Mouse (Mus musculus): ENCODE results near the gene Inhbe.

Inhbe gene

GRCm38 (mm10) chr10:127353909-127354895 is at the start of gene Inhbe:
TSS of gene Inhbe (minus strand) at chr10:127354411.
- DNase-seq = peak in 1 of 2 experiments; percentile 55

GRCm38 (mm10) chr10:127391774-127392173 is 37.6 kb upstream of the Inhbe start:
- DNase-seq = peak in 1 of 2 experiments; percentile 28

GRCm38 (mm10) chr10:127381743-127382134 is 27.5 kb upstream of the Inhbe start:
- DNase-seq = no peak

GRCm38 (mm10) chr10:127380767-127381742 is 26.8 kb upstream of the Inhbe start:
- DNase-seq = peak; percentile 61 to 84

GRCm38 (mm10) chr10:127380251-127380691 is 26.1 kb upstream of the Inhbe start, which contains the start of gene R3hdm2:
TSS of gene R3hdm2 (plus strand) at chr10:127380327.
- DNase-seq = peak; percentile 94 to 95

GRCm38 (mm10) chr10:127379654-127380053 is 25.4 kb upstream of the Inhbe start:
- no peak for DNase-seq

GRCm38 (mm10) chr10:127377700-127378099 is 23.5 kb upstream of the Inhbe start:
- DNase-seq = no peak

GRCm38 (mm10) chr10:127371023-127371422 is 16.8 kb upstream of the Inhbe start:
- DNase-seq = no peak

GRCm38 (mm10) chr10:127369834-127370820 is 15.9 kb upstream of the Inhbe start, which contains the start of gene Inhbc:
TSS of gene Inhbc (minus strand) at chr10:127370431.
- peak; percentile 35 for DNase-seq

GRCm38 (mm10) chr10:127368273-127368672 is 14.1 kb upstream of the Inhbe start:
- DNase-seq = no peak

- DNase-seq = no peak
Observed at GRCm38 (mm10) chr10:127367116-127367515, 12.9 kb upstream of the Inhbe start.

GRCm38 (mm10) chr10:127360714-127361113 is 6.5 kb upstream of the Inhbe start:
- no peak for DNase-seq

- no peak for DNase-seq
Observed at GRCm38 (mm10) chr10:127355336-127355735, 1.1 kb upstream of the Inhbe start.

GRCm38 (mm10) chr10:127352766-127353165 is 1.4 kb downstream of the Inhbe start:
- DNase-seq = no peak

- peak; percentile 51 to 60 for DNase-seq
Observed at GRCm38 (mm10) chr10:127352187-127352586, 2.0 kb downstream of the Inhbe start.

- no peak for DNase-seq
Observed at GRCm38 (mm10) chr10:127351719-127352118, 2.5 kb downstream of the Inhbe start.

- peak in 1 of 2 experiments; percentile 36 for DNase-seq
Observed at GRCm38 (mm10) chr10:127351285-127351595, 3.0 kb downstream of the Inhbe start.

- DNase-seq = peak; percentile 78 to 89
Observed at GRCm38 (mm10) chr10:127350594-127351284, 3.5 kb downstream of the Inhbe start.

- DNase-seq = no peak
Observed at GRCm38 (mm10) chr10:127349810-127350209, 4.4 kb downstream of the Inhbe start.

GRCm38 (mm10) chr10:127348957-127349356 is 5.3 kb downstream of the Inhbe start:
- peak in 1 of 2 experiments; percentile 44 for DNase-seq

- no peak for DNase-seq
Observed at GRCm38 (mm10) chr10:127346173-127346572, 8.0 kb downstream of the Inhbe start.

Data from kidney, postnatal 36 days (tissue).